Mouse (Mus musculus) C2C12 (cell line): ENCODE measurements at regions not wholly inside any gene's neighbourhood (a gene's known extent, or its start where the extent isn't known, plus 50 kb on each side); places are given as distances from the start of the nearest gene placed in this dataset.

Experiments
- H3K27me3 ChIP-seq: one replicate; pipeline ENCODE4 v1.6.1; 2011; ENCODE audit not compliant: control insufficient read depth, insufficient read depth, insufficient read length
- H3K36me3 ChIP-seq: one replicate; pipeline ENCODE4 v1.6.1; 2011; ENCODE audit not compliant: control insufficient read depth, insufficient read depth
- H3K4me3 ChIP-seq: one replicate; pipeline ENCODE4 v1.5.1; 2011; ENCODE audit warnings: mild to moderate bottlenecking, control low read depth; ENCODE audit not compliant: poor library complexity, insufficient read depth, severe bottlenecking
- H3K79me2 ChIP-seq: one replicate; pipeline ENCODE4 v1.6.1; 2011; ENCODE audit not compliant: control insufficient read depth, insufficient read depth
- H3K79me3 ChIP-seq: one replicate; pipeline ENCODE4 v1.6.1; 2011; ENCODE audit warnings: low read depth, control low read depth
- H3ac ChIP-seq: one replicate; pipeline ENCODE3; 2011; ENCODE audit warnings: low read depth; ENCODE audit not compliant: control insufficient read depth, insufficient read length
- CEBPB ChIP-seq: IDR thresholded peaks from one replicate; pipeline ENCODE4 v1.6.1; 2011; ENCODE audit warnings: low read depth, mild to moderate bottlenecking, control low read depth, moderate library complexity
- CTCF ChIP-seq: IDR thresholded peaks from one replicate; pipeline ENCODE4 v1.5.1; 2011; ENCODE audit not compliant: control insufficient read depth, insufficient read depth, insufficient read length
- FOSL1 ChIP-seq: IDR thresholded peaks from one replicate; pipeline ENCODE4 v1.8.0; 2011; ENCODE audit warnings: mild to moderate bottlenecking, low read length; ENCODE audit not compliant: poor library complexity, insufficient read depth, severe bottlenecking
- MAX ChIP-seq: IDR thresholded peaks from one replicate; pipeline ENCODE4 v1.6.1; 2011; ENCODE audit warnings: mild to moderate bottlenecking, control low read depth
- MYOD1 ChIP-seq: IDR thresholded peaks from one replicate; pipeline ENCODE4 v1.6.1; 2011; ENCODE audit warnings: low read depth; ENCODE audit not compliant: control insufficient read depth, insufficient read length
- MYOG ChIP-seq: IDR thresholded peaks from one replicate; pipeline ENCODE4 v1.6.1; 2011; ENCODE audit not compliant: control insufficient read depth, insufficient read length; ENCODE audit errors: extremely low read depth
- USF1 ChIP-seq: IDR thresholded peaks from one replicate; pipeline ENCODE4 v1.6.1; 2011; ENCODE audit warnings: low read depth, mild to moderate bottlenecking, control low read depth, moderate library complexity

GRCm38 (mm10) chr1:16816572-16816971 is 723.4 kb upstream of the 4930444P10Rik start:
- no peaks in the 10 kb centered on the region for H3K27me3 ChIP-seq
- no peak for TF ChIP-seq USF1
- no peak for TF ChIP-seq MAX
- no peak for TF ChIP-seq CTCF
- no peak for TF ChIP-seq FOSL1
- no peak overlapping the region for H3ac ChIP-seq

GRCm38 (mm10) chr1:16815731-16816130 is 722.6 kb upstream of the 4930444P10Rik start:
- H3K79me3 ChIP-seq = no peaks in the 10 kb centered on the region
- no peak overlapping the region for H3ac ChIP-seq

More at GRCm38 (mm10) chr1:16816572-16816971, 723.4 kb upstream of the 4930444P10Rik start:
- H3K4me3 ChIP-seq = no peak overlapping the region
- no peaks in the 10 kb centered on the region for H3K36me3 ChIP-seq
- H3K79me2 ChIP-seq = no peaks in the 10 kb centered on the region
- H3K79me3 ChIP-seq = no peaks in the 10 kb centered on the region

GRCm38 (mm10) chr1:16809370-16810150 is 716.4 kb upstream of the 4930444P10Rik start:
- TF ChIP-seq CEBPB = no peak
- TF ChIP-seq MYOG = no peak
- TF ChIP-seq USF1 = no peak
- TF ChIP-seq MAX = no peak
- TF ChIP-seq CTCF = no peak
- no peak for TF ChIP-seq FOSL1
- no peak for TF ChIP-seq MYOD1
- Histone ChIP-seq H3K79me2 (no peaks in the 10 kb centered on the region), H3ac (no peak overlapping the region), H3K4me3 (no peak overlapping the region), H3K79me3 (no peaks in the 10 kb centered on the region), H3K27me3 (no peaks in the 10 kb centered on the region), H3K36me3 (no peaks in the 10 kb centered on the region)

More at GRCm38 (mm10) chr1:16815731-16816130, 722.6 kb upstream of the 4930444P10Rik start:
- Histone ChIP-seq H3K4me3 (no peak overlapping the region), H3K36me3 (no peaks in the 10 kb centered on the region), H3K27me3 (no peaks in the 10 kb centered on the region), H3K79me2 (no peaks in the 10 kb centered on the region)
- TF ChIP-seq CTCF (no peak), CEBPB (no peak), USF1 (no peak), MYOG (no peak), FOSL1 (no peak), MYOD1 (no peak)

GRCm38 (mm10) chr1:16798292-16798691 is 705.2 kb upstream of the 4930444P10Rik start:
- no peak overlapping the region for H3ac ChIP-seq
- no peaks in the 10 kb centered on the region for H3K79me3 ChIP-seq
- TF ChIP-seq CEBPB (no peak), CTCF (peak; percentile 82), MYOG (no peak)
- no peaks in the 10 kb centered on the region for H3K27me3 ChIP-seq
- no peak overlapping the region for H3K4me3 ChIP-seq
- H3K36me3 ChIP-seq = no peaks in the 10 kb centered on the region
- H3K79me2 ChIP-seq = no peaks in the 10 kb centered on the region

- H3ac ChIP-seq = no peak overlapping the region
- TF ChIP-seq MYOD1 (no peak), CEBPB (no peak), CTCF (no peak), MAX (peak; percentile 41), MYOG (no peak), FOSL1 (peak; percentile 54), USF1 (no peak)
- no peak overlapping the region for H3K4me3 ChIP-seq
- H3K27me3 ChIP-seq = no peaks in the 10 kb centered on the region
- H3K36me3 ChIP-seq = no peaks in the 10 kb centered on the region
- no peaks in the 10 kb centered on the region for H3K79me3 ChIP-seq
- H3K79me2 ChIP-seq = no peaks in the 10 kb centered on the region
These were observed 703.3 kb upstream of the 4930444P10Rik start for GRCm38 (mm10) chr1:16796449-16796848.

GRCm38 (mm10) chr1:16790733-16791309 is 697.7 kb upstream of the 4930444P10Rik start:
- H3K27me3 ChIP-seq = no peaks in the 10 kb centered on the region
- H3K79me3 ChIP-seq = no peaks in the 10 kb centered on the region
- H3K4me3 ChIP-seq = no peak overlapping the region
- H3K36me3 ChIP-seq = no peaks in the 10 kb centered on the region
- no peak overlapping the region for H3ac ChIP-seq
- TF ChIP-seq MYOG (no peak), CEBPB (peak; percentile 16), MAX (peak; percentile 73), CTCF (no peak), USF1 (peak; percentile 35), MYOD1 (no peak), FOSL1 (peak; percentile 75)
- no peaks in the 10 kb centered on the region for H3K79me2 ChIP-seq
